Mouse (Mus musculus) CH12.LX (cell line): ENCODE data around the gene Macc1. TPM values are rescaled to one million over a fixed set of nuclear protein-coding genes. Genes with fewer than 3 reads are reported as not detected.

Experiments used
- DNase-seq: peaks from one replicate; pipeline ENCODE4 v3.0.0-alpha.2; 2013; ENCODE audit errors: extremely low read depth
- H3K27ac ChIP-seq: 2 replicates; pipeline ENCODE4 v1.5.1; 2012; ENCODE audit warnings: low read depth, mild to moderate bottlenecking, control low read depth, moderate library complexity; ENCODE audit not compliant: insufficient read depth
- H3K27me3 ChIP-seq: replicated peaks from 2 replicates; pipeline ENCODE3; 2012; ENCODE audit warnings: inconsistent platforms
- H3K36me3 ChIP-seq, 2 experiments: replicated peaks in 1 of 2; 2 replicates each; pipeline versions ENCODE3 to v1.6.1; 2012; ENCODE audit warnings: inconsistent platforms in 1 of 2, low read length in 1 of 2, mild to moderate bottlenecking in 1 of 2, mixed read lengths in 1 of 2, moderate library complexity in 1 of 2; ENCODE audit not compliant: control insufficient read depth in 1 of 2, insufficient read depth in 1 of 2
- H3K4me1 ChIP-seq, 2 experiments: 2 replicates each; pipeline ENCODE4 v1.6.1; 2012; ENCODE audit warnings: inconsistent platforms in 1 of 2, moderate library complexity in 1 of 2; ENCODE audit not compliant: insufficient read depth in 2 of 2, control insufficient read depth in 1 of 2
- H3K4me2 ChIP-seq: 2 replicates; pipeline ENCODE4 v1.6.1; 2012; ENCODE audit warnings: low read depth, mild to moderate bottlenecking, control low read depth; ENCODE audit not compliant: poor library complexity, insufficient read depth, severe bottlenecking
- H3K4me3 ChIP-seq, 3 experiments: fragments of 150-350 bp in 1 of 3; sonication (generic) in 1 of 3; replicated peaks in 1 of 3; 2 replicates each; pipeline versions ENCODE3 to v1.5.1; 2011 to 2012; ENCODE audit warnings: low read depth in 2 of 3, low read length in 2 of 3, mild to moderate bottlenecking in 2 of 3, moderate library complexity in 2 of 3, control low read depth in 1 of 3, improper control_type of control experiment in 1 of 3, inconsistent platforms in 1 of 3, mixed read lengths in 1 of 3; ENCODE audit not compliant: poor library complexity in 1 of 3
- H3K79me2 ChIP-seq: replicated peaks from 2 replicates; pipeline ENCODE4 v1.6.1; 2012; ENCODE audit warnings: mild to moderate bottlenecking, moderate library complexity; ENCODE audit not compliant: control insufficient read depth, poor library complexity, insufficient read depth, severe bottlenecking; ENCODE audit errors: extremely low read depth
- H3K9ac ChIP-seq: 2 replicates; pipeline ENCODE4 v1.6.1; 2012; ENCODE audit warnings: low read depth, mild to moderate bottlenecking, control low read depth, moderate library complexity; ENCODE audit not compliant: insufficient read depth
- H3K9me3 ChIP-seq: replicated peaks from 2 replicates; pipeline ENCODE3; 2012; ENCODE audit warnings: low read length, inconsistent platforms, mixed read lengths
- CHD1 ChIP-seq: IDR thresholded peaks from 2 replicates; pipeline ENCODE4 v1.6.1; 2012; ENCODE audit warnings: low read depth, low read length, improper control_type of control experiment, inconsistent platforms
- CHD2 ChIP-seq: IDR thresholded peaks from 2 replicates; pipeline ENCODE4 v1.6.1; 2011; ENCODE audit warnings: low read length, improper control_type of control experiment
- CTCF ChIP-seq, 2 experiments: IDR thresholded peaks in 1 of 2; conservative IDR thresholded peaks in 1 of 2; 2 replicates each; pipeline ENCODE4 v1.5.1; 2011 to 2012; ENCODE audit warnings: low read depth in 2 of 2, low read length in 2 of 2, improper control_type of control experiment in 1 of 2, inconsistent platforms in 1 of 2, mild to moderate bottlenecking in 1 of 2, moderate library complexity in 1 of 2
- E2F4 ChIP-seq: IDR thresholded peaks from 2 replicates; pipeline ENCODE4 v1.6.1; 2011; ENCODE audit warnings: low read depth, low read length, improper control_type of control experiment; ENCODE audit not compliant: insufficient replicate concordance
- GABPA ChIP-seq: IDR thresholded peaks from 2 replicates; pipeline ENCODE4 v1.6.1; 2012; ENCODE audit warnings: low read depth, low read length, improper control_type of control experiment, inconsistent platforms; ENCODE audit not compliant: insufficient replicate concordance
- JUN ChIP-seq: IDR thresholded peaks from 2 replicates; pipeline ENCODE4 v1.6.1; 2011; ENCODE audit warnings: low read depth, mild to moderate bottlenecking, low read length, improper control_type of control experiment, moderate library complexity; ENCODE audit not compliant: insufficient read depth
- KAT2A ChIP-seq: IDR thresholded peaks from 2 replicates; pipeline ENCODE4 v1.6.1; 2012; ENCODE audit warnings: low read length, improper control_type of control experiment, inconsistent platforms; ENCODE audit not compliant: insufficient replicate concordance
- MAFK ChIP-seq: IDR thresholded peaks from 2 replicates; pipeline ENCODE4 v1.6.1; 2011; ENCODE audit warnings: low read length, improper control_type of control experiment; ENCODE audit not compliant: insufficient replicate concordance
- MAX ChIP-seq: IDR thresholded peaks from 2 replicates; pipeline ENCODE4 v1.6.1; 2011; ENCODE audit warnings: low read length, improper control_type of control experiment
- MXI1 ChIP-seq: IDR thresholded peaks from 2 replicates; pipeline ENCODE4 v1.6.1; 2011; ENCODE audit warnings: mild to moderate bottlenecking, low read depth, low read length, improper control_type of control experiment
- NELFE ChIP-seq: IDR thresholded peaks from 2 replicates; pipeline ENCODE4 v1.6.1; 2011; ENCODE audit warnings: low read depth, low read length, improper control_type of control experiment
- PAX5 ChIP-seq: IDR thresholded peaks from 2 replicates; pipeline ENCODE4 v1.6.1; 2012; ENCODE audit warnings: low read length, inconsistent platforms, mixed read lengths
- POLR2AphosphoS2 ChIP-seq: IDR thresholded peaks from 2 replicates; pipeline ENCODE4 v1.6.1; 2011; ENCODE audit warnings: low read depth, low read length, improper control_type of control experiment
- RAD21 ChIP-seq: IDR thresholded peaks from 2 replicates; pipeline ENCODE4 v1.6.1; 2011; ENCODE audit warnings: low read depth, mild to moderate bottlenecking, low read length, improper control_type of control experiment, moderate library complexity
- RCOR1 ChIP-seq: conservative IDR thresholded peaks from 2 replicates; pipeline ENCODE4 v1.6.1; 2012; ENCODE audit warnings: low read depth, mild to moderate bottlenecking, inconsistent platforms, low read length, improper control_type of control experiment
- SIN3A ChIP-seq: IDR thresholded peaks from 2 replicates; pipeline ENCODE4 v1.6.1; 2012; ENCODE audit warnings: low read length, improper control_type of control experiment, inconsistent platforms
- SMC3 ChIP-seq: IDR thresholded peaks from 2 replicates; pipeline ENCODE4 v1.6.1; 2011; ENCODE audit warnings: low read depth, low read length, improper control_type of control experiment
- TBP ChIP-seq: conservative IDR thresholded peaks from 2 replicates; pipeline ENCODE4 v1.6.1; 2011; ENCODE audit warnings: low read depth, low read length, improper control_type of control experiment
- ZKSCAN1 ChIP-seq: IDR thresholded peaks from 2 replicates; pipeline ENCODE4 v1.6.1; 2012; ENCODE audit warnings: low read depth, inconsistent platforms, low read length, improper control_type of control experiment, borderline replicate concordance
- ZNF384 ChIP-seq: IDR thresholded peaks from 2 replicates; pipeline ENCODE4 v1.6.1; 2012; ENCODE audit warnings: low read depth, low read length, improper control_type of control experiment, inconsistent platforms
- dilution Hi-C: fragments of 300-500 bp; cut with MboI; formaldehyde crosslinking; loops from 2 replicates; pipeline ENCODE4 v1.14.3; 2020; ENCODE audit warnings: low sequenced_read_pairs; ENCODE audit not compliant: extremely low pct_unique_long_range_greater_than_20kb, extremely low pct_ligation_motif_present
- in situ Hi-C: fragments of 300-500 bp; cut with MboI; formaldehyde crosslinking; loops from 3 replicates; pipeline ENCODE4 v1.14.3; 2019; ENCODE audit warnings: low sequenced_read_pairs, low pct_ligation_motif_present, low pct_unique_long_range_greater_than_20kb, mixed read lengths
- polyA plus RNA-seq: library from polyadenylated mRNA; unstranded; fragments of >175 nt; gene quantifications from 2 replicates; pipeline ENCODE4 v1.2.1, GENCODE M21; 2012; ENCODE audit warnings: low read depth; ENCODE audit not compliant: insufficient read length
- total RNA-seq, 2 experiments: library from RNA; depleted of rRNA; stranded (reverse); fragments of 300-350 nt in 1 of 2; fragments of >200 nt in 1 of 2; gene quantifications; 2 replicates each; pipeline ENCODE4 v1.2.3; 2012 to 2014

Gene Macc1
- total and polyA plus RNA-seq, 3 experiments, result 0.04 to 0.19 (median 0.13) TPM

DNA sequence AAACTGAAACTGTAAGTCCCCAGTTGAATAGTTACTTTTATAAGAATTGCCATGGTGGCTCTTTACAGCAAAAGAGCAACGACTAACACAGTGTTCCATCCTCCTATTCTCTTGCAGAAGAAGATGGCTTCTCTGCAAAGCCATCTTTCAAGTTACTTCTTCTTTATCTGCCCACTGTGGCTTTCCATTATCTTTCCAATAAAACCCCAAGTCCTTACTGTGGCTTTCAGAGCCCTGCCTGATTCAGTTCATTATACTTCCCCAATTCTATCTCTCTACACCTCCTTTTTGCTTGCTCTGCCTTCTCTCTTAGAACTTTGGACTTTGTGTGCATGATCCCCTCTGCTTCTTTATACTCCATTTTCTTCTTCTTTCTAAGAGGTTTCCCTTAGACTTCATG lies 45.3 kb upstream of the Macc1 start:
- TF ChIP-seq CHD2 (no peak), MAFK (no peak), JUN (no peak), E2F4 (no peak), RCOR1 (no peak), SIN3A (no peak), TBP (no peak), MAX (no peak), MXI1 (no peak), KAT2A (no peak), CHD1 (no peak), POLR2AphosphoS2 (no peak), NELFE (no peak), SMC3 (no peak), RAD21 (no peak), GABPA (no peak), ZKSCAN1 (no peak)
- Histone ChIP-seq H3K27me3 (no peaks in the 10 kb centered on the region), H3K27ac (no peak overlapping the region), H3K4me1 (peaks cover 2 to 6% of the 10 kb centered on the region in 2 experiments; a peak in 1 of 4 replicates), H3K9me3 (no peaks in the 10 kb centered on the region), H3K9ac (no peak overlapping the region), H3K4me2 (no peak overlapping the region), H3K79me2 (no peaks in the 10 kb centered on the region), H3K4me3 (no peak overlapping the region), H3K36me3 (no peaks in the 10 kb centered on the region)
- dilution Hi-C loops, result no loop called here
- no peak for DNase-seq
- in situ Hi-C loops, result no loop called here

DNA sequence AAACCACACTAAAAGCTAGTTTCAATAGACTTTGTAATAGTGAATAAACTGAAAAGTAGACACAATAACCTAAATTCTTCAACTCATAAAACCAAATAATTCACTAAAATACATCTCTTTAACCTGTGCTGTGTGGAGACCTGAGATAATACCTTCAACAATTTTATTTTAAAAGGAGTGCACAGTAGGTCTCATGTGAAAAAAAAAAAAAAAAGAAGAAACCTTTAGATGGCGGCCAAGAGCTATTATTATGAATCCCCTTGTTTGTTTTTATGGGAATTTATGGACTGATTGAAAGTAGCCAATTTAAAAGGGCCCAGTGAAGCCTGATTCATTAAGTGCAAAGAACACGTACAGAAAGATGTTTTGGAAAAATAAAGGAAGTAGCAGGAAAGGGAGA lies 44.0 kb upstream of the Macc1 start:
- dilution Hi-C loops (no loop called here), in situ Hi-C loops (no loop called here)
- TF ChIP-seq MAX (no peak), ZNF384 (peak; percentile 57; the same call in 1 of the 2 replicates), NELFE (no peak), RAD21 (peak; percentile 18; the same call in 1 of the 2 replicates), ZKSCAN1 (peak; percentile 68), E2F4 (no peak), SMC3 (no peak), CTCF (conservative IDR thresholded peaks at IDR 0.05 in 1 of 2, IDR thresholded peaks at IDR 0.05 in 1 of 2; ENCODE audit: low read depth in 2 of 2, low read length in 2 of 2) (peak in 1 of 2 experiments; percentile 26; a peak in 1 of 4 replicates), POLR2AphosphoS2 (no peak), PAX5 (no peak), CHD2 (no peak), MAFK (no peak)

More for the DNA sequence above, 44.0 kb upstream of the Macc1 start:
- Histone ChIP-seq H3K9ac (no peak overlapping the region), H3K36me3 (no peaks in the 10 kb centered on the region), H3K9me3 (no peaks in the 10 kb centered on the region), H3K4me3 (no peak overlapping the region), H3K79me2 (no peaks in the 10 kb centered on the region), H3K4me2 (no peak overlapping the region), H3K27me3 (no peaks in the 10 kb centered on the region), H3K4me1 (peaks cover 2 to 6% of the 10 kb centered on the region in 2 experiments; a peak in 1 of 4 replicates), H3K27ac (no peak overlapping the region)
- DNase-seq, result no peak
